Mouse (Mus musculus) NIH3T3 (cell line): ENCODE measurements around the gene Klhl2.

Source experiments
- DNase-seq: peaks from one replicate; pipeline ENCODE4 v3.0.0-alpha.2; 2012; ENCODE audit warnings: low read depth

Gene Klhl2

DNA sequence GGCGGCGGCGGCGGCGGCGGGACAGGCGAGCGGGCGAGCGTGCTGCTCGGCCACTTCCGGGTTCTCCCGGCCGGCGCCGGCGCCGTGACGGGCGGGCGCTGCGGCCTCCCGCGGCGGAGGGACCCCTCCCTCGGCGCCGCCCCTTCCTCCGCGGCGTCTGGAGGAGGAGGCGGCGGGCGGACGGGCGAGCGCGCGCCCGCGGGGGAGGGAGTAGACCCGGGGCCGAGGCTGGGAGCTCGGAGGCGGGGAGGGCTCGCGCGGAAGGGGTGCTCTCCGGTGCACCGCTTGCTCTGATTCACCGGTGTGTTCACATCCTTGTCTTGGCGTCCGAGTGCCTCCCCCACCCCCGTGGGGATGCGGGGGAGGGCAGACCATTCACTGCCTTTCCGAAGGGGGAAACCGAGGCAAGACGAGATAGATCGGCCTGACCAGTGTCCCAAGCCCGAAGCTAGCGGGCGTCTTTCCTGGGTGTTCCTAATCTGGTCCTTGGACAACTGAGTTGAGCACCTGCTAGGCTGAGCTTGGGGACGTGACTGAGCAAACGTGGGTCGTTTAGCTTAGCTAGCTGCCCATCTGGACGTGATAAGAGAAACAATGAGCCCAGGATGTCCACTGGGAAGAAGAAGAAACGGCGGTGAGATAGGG lies at the start of gene Klhl2:
Klhl2 (minus strand) TSS at position 121 of the 645 bp plus-strand sequence.
- peak; percentile 87 for DNase-seq

DNA sequence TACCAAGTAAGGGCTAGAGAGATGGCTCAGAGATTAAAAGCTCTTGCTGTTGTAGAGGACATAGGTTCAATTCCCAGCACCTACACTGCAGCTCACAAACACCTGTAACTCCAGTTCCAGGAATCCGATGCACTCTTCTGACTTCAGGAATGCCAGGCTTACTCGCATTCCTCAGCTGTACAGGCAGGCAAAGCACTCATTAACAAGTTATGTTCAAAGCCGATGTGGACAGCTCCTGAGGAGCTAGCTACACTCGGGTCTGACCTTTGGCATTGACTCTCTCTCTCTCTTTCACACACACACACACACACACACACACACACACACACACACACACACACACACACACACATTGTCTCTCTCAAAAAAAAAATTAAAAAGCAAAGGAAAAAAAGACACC lies 48.9 kb upstream of the Klhl2 start:
- no peak for DNase-seq

DNA sequence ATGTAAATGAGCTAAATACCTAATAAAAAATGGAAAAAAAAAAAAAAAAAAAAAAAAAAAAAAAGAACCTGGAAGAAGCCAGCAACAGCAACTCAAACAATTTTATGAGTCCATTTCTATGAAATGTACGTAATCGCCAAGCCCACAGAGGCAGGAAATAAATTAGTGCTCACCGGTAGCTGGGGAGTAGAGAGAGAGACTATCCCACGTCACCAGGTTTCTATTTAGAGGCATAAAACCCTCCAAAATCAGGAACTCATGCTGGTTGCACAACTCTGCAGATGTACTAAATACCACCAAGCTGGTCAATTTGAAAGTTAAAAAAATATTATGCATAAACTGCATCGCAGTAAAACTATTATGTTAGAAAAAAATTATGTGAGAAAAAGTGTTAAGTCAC lies 46.9 kb upstream of the Klhl2 start:
- no peak for DNase-seq

DNA sequence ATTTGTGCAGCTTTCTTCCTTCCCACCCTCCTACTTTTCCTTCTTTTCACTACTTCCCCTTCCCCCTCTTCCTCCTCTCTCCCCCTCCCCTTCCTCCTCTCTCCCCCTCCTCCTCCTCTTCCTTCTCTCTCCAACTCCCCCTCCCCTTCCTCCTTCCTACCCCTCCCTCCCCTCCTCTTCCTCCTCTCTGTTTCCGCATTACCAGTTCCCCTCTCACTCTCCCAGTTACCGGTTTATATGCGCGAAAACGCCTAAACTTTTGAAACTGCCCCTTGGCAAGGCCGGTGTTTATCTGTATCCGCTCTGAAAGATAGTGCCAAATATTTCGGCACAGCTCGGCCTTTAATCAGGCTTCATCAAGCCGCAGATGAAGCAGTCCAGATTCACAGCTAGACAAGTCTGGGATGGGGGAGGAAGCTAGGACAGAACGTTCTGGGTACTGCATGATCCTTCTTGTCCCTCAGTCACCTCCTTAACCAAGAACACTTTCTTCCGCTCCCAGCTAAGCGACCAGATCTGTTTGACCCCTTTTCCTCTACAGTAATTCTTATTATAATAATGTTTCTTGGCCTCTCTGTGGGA lies 30.9 kb upstream of the Klhl2 start:
- DNase-seq: no peak

DNA sequence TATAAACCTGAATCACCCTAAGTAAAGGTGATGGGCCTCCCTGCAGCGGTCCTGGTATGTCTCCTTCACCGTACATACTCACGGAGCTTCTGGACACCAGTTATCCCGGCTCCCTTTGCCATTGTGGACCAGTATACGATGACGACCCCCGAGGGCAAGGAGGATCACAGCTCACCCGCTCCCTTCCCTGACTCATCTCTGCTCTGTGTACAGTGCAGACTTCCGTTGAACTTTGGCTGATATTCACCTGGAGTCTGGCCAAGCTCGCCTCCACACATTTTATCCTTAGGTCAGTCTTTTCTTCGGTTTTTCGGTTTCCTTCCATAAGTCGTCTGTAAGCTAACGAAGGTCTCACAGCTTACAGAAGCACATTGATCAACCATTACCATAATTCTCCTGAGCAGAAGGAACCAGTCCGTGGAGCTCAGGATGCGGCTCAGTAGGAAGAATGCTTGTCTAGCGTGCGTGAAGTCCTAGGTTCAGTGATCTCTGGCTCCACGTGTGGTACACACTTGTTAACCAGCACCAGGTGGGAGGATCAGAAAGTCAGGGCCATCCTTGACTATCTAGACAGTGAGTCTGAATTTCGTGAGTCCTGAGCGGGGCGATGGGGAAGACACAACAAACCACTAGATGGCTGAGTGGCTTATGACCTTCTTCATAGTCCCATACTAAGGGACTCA lies 28.0 kb upstream of the Klhl2 start:
- peak; percentile 41 for DNase-seq

DNA sequence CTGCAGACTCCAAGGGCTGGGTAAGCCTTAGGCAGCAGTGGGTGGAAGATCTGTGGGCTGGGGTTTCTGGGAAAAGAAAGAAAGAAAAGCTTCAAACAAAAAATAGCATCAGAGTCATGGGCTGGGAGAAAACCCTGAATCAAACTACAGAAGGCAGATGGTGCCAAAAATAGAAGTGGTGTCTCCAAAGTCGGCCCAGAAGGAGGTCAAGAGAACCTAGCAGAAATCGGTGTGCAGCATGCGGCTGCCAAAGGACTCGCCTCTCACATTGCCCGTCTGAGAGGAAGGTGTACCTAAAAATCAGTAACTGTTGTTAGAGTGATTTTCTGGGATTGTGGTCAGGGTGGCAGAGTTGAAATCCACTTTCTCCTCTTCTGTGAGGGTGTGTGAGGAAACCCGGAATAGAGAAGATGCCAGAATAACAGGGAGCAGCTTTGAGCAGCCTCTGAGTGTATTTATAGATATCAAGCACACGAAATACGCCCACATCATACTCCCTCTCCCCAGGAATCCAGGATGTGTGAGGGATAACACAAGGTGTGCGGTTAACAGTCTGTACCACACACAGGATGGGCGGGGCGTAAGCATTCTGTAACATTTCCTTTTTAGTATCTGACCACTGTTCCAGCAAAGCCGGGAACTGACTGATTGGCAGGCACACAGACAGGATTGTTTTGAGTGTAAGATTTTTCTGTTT lies 21.8 kb upstream of the Klhl2 start:
- no peak for DNase-seq

DNA sequence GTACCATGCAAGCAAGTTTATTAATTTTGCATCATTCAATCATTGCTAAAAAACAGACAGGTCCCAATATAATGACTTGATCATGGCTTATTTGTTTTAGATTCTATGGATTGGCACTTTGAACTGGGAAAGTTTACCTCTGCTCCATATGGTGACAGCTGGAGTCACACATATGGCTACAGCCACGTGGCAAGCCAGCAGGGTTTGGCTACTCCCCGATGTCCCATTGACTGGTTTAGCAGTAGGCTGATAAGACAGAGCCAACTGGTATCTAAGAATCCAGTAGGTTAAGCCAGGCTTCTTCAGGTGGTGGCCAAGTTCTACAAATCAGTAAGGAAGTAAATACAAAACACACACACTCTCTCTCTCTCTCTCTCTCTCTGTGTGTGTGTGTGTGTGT lies 20.4 kb upstream of the Klhl2 start:
- DNase-seq: no peak

DNA sequence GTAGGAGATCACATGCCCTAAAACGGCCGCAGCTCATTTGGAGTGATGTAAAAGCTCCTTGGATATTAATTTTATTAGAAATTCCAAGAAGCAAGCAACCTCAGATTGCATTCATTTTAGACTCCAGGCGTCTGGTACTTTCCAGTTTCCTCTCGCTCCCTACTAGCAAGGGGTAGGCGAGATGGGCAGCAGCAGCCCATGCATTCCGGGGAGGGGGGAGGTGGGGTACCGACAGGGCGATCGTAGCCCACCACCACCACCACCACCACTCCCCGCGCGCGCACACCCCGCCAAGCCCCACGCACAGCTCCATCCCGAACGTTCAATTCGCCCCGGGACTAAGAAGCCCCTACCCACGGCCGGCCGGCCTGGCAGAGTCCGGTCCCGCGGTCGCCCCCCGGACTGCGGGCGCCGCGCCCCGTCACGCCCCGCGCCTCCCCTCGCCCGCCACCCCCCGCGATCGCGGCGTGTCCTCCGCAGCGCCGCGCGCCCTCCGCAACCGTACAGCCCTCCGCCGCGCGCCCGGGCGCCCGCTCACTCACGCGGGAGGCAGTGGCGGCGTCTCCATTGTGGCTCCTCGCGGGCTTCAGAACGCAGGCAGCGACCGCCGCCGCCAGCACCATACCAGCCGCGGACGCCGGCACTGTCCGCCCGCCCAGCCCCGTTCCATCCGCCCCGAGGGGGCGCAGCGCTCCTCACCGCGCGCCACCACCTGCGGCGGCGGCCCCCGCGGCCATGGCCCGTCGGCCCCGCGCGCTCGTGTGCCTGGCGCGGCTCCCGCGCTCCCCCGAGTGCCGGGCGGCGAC lies 523 bp downstream of the Klhl2 start:
- DNase-seq: peak; percentile 26

DNA sequence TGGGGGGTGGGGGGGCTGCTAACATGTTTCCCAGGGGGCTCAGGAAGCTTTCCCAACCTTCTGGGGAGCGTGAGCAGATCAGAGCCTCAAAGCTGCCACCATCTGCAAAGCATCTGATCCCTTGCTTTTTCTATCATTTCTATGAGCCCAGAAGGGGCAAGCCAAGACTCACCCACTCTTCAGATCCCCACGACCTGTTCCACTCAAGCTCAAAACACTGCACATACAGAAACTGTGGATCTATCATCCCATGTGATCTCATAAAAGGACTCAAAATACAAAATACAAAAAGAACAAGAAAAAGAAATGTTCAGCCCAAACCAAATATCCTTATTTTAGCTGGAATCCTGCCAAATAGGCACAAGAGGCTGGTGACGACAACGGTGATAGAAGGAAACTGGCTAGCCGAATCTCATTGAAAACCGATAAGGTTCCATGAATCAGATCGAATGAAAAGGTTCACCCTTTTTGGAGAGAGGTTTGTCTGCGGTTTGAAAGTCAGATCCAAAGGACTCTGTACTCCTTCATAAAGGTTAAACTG lies 1.5 kb downstream of the Klhl2 start:
- DNase-seq: no peak

DNA sequence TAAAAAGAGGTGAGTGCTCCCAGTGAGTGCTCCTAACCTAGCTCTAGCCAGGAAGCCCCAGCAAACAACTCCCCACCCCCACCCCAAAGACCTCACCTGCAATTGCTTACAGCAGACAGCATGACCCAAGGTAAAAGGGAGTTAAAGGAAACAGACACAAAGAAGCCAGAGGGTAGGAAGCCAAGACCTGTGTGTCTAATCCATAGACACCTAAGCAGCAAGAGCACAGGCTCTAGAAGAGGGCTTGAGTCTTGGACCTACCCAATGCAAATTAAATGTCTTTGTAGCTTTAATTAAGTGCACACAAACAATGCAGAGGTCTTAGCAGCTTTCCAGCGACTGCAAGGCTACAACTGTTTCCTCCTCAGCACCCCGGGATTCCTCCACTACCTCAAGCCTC lies 2.2 kb downstream of the Klhl2 start:
- DNase-seq: no peak

DNA sequence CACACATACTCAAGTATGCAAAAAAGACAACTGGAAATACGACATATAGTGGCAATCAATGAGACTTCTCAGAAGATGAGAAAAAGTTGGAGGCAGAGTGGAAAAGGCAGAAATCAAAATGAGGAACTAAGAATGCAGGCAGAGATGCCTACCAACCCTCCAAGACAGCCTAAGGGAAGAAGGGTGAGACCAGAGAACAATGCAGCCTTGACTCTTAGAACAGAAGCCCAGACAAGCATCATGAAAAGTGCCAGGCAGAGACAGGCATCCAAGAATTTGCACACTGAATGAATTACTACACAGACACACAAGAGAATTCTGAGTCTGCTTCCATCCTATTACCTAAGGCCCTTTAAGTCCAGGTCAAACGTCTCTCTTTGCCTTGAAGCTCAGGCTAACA lies 2.6 kb downstream of the Klhl2 start:
- no peak for DNase-seq

DNA sequence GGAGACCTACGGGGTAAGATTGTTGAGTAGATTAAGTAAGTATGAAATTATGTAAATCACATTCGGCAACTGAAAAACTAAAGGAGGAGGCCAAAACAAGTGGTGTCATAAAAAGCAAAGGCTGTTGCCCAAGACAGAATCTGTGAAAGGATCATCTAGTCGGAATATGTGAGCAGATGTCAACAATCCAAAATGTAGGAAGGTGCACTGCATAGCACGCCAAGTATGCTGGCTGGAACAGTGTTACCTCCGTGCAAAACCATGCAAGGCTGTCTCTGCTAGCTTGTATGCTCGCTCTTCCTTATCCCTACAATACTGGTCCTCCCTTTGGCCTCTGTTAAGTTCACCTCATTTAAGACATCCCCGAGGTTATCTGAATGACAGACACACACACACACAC lies 4.5 kb downstream of the Klhl2 start:
- no peak for DNase-seq

DNA sequence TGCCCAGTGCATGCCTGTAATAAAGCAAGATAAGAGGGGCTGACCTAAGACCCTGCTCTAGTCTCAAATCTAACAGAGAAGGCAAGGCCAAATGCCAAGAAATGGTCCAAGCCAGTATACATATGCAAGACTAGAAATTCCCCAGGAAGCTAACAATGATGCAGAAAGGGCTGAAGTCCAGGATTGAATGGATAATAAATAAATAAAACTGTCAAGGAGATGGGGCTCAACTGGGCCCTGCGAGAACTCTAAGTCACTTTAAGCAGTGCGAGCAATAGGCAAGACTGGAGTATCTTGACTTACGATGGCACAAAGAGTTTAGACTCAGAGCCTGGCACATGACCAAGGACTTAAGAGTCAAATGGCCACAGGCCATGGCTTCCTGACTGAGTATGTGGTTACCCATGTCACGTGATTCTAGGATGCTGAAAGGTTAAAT lies 5.8 kb downstream of the Klhl2 start:
- DNase-seq: peak; percentile 73

DNA sequence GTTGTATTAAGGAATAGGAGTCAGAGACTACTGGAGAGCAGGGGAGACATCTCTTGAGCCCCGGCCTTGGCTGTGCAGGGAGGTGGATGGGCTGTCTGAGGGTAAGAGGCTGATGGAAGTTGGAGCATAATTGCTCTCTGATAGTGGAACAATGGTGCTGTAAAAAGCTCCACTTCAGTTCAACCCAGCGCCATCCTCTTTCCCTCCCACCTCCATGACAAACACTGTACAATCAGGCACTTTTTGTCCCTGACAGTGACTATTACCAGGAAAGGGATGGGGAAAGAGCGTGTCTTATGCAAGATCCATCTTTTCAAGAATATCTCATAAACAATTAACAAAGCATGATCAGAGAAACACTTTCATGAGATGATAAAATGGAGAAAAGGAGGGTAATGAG lies 6.6 kb downstream of the Klhl2 start:
- DNase-seq: no peak

DNA sequence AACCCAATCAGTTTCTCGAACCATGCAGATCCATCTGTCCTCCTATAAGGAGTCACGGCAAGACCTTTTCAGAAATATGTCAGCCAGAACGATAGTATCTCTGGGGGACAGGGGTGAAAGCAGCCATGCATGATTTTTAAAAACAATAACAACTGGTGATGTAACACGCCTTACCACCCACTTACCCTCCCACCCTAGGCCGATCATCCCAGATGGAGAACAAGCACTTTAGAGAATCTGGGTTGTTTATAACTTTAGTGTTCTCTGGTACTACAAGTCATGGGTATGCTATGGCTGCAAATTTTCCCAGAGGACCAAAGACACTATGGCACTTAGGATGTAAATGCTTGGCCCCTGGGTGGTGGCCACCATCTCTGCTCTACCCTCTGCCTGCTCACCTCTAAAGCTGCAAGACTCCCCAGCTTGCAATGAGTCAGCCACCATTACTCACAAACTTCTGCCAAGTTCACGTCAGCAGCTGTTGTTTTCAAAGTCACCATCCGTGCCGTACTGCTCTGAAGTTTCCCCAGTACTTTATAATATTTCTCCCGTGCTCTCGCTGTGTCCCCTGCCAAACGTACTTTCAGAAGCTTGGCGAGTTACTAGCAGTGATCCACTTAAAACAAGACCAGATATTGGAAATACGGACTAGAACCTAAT lies 7.9 kb downstream of the Klhl2 start:
- peak; percentile 93 for DNase-seq

DNA sequence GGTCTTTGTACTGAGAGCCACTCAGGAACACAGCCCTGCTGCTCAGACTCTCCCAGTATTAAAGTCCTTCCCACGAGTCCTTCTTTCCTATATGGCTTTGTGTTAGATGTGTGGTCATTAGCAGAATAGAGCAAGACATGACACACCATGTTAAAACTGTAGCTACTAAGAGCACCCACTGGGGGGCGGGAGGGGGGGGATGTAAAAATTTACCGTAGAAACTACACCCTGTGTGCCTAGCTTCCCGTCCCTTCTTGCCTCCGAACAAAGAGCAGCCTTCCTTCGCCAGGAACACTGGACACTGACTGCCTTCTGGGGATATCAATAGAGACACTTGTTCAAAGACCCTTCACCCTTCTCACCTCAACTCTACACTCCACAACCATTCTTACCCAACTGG lies 10.2 kb downstream of the Klhl2 start:
- no peak for DNase-seq

DNA sequence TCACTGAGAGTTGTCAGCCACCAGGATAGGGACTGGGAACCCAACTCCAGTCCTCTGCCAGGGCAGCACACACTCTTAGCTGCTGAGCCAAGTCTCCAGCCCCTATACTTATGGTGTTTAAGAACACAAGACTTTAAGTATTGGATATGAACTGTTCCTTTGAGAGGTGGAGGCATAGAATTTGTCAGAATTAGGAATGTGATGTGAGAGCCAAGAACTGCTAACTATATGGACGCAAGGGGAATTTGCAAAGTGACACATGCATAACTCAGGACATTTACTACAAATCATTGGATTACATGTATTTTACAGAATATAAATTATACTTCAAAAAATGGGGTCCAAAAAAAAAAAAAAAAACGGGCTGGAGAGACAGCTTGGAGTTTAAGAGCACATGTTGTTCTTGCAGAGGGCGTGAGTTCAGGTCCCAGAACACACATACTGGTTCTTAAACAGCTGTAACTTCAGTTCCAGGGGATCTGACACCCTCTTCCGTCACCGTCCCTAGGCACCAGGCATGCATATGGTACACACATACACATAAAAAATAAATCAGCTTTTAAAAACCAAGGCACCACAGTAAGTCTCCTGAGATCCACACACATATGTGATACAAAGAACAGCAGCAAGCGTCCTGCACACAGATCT lies 14.2 kb downstream of the Klhl2 start:
- peak; percentile 33 for DNase-seq

DNA sequence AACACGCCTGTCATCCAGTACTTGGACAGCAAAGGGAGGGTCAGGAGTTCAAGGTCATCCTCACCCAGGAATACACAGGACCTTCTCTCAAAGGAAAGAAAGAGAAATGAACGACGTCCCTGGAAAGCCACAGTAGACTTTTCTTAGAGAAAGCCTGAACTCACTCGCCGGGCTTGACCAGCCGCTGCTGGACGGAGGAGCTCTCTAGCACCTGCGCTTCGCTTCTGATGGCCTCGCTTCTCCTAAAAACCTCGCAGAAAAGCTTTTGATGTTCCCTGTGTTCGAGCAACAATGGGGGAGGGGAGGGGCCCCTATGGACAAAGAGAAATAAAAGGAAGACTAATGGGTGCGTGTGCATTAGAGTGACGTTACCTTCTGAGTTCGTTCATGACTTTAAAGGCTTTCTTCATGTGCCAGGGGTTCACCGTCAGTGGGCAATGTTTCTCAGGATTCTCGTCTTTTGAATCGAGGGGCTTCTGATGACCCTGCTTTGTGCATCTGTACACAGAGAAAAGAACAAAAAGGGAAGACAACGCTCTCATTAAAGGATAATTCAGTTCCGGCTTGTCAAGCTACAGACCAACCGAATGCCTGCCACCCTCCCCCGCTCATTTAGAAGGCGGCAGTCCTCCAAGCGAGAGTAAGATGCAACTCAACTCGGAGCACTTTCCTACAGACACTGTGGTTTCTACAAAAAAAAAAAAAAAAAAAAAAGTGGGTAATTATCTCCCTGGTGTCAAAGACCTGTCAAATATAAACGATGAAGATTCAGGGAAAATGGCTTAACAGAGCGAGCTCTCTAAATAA lies 15.5 kb downstream of the Klhl2 start:
- no peak for DNase-seq

DNA sequence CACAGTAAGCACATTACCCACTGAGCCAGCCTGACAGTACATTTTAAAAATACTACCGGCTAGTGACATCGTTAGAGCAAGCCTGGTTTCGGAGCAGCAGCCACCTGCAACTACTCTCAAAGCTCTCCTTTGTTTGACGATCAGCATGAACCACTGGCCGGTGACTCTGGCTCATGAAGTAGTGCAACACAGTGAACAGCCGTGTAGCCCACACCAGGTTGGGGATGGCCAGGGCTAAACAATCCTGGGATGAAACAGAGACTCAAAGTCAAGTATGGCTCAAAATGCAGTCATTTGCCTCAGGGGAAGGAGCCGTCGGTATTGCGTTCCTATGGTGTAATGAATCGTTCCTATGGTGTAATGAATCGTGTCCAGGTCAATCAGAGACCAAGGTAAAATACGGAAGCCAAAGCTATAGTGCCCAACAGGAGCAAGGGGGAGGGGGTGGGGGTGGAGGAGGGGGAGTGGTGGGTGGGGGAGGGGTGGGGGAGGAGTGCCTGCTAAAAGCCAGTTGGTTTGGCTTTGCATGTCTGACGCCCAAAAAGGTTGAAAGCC lies 17.2 kb downstream of the Klhl2 start:
- no peak for DNase-seq

DNA sequence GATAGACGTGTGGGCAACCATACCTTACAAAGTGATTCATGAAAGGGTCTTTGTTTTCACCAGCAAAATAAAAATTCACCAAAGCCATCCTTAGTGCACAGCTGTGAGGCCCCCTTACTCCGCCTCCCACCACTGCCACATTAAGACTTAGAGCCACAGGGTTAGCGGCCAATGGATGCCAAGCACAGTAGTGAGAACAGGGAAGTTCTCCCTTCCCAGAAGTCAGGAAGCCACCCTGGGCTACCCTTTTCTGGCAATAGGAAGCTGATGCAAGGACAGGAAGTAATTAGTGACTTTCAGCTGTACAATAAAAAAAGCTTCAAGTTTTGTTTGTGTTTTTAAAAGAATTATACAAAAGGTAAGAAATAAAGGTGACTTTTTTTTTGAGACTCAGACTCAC lies 18.2 kb downstream of the Klhl2 start:
- DNase-seq: no peak
